Mouse (Mus musculus) granulocyte monocyte progenitor cell, adult 5-6 weeks (primary cell): ENCODE measurements around the gene Ccdc22. TPM values are rescaled to one million over a fixed set of nuclear protein-coding genes. Genes with fewer than 3 reads are reported as not detected.

Experiments used
- ATAC-seq: replicated peaks from 2 replicates; pipeline ENCODE4 v1.8.0; 2016; ENCODE audit warnings: mild to moderate bottlenecking, moderate TSS enrichment, inconsistent platforms; ENCODE audit not compliant: poor library complexity, severe bottlenecking
- total RNA-seq, 2 experiments: library from RNA; stranded (forward) in 1 of 2; stranded (reverse) in 1 of 2; fragments of 200-712, 200-1000 nt in 1 of 2; fragments of >200 nt in 1 of 2; fragmentation: Nextera tagmentation in 1 of 2; gene quantifications; 2 replicates each; pipeline ENCODE4 v1.2.3; 2014 to 2017

The Ccdc22 gene
- total RNA-seq (2014; fragmentation: Nextera tagmentation) (37.5 and 38.0 TPM in 2 replicates), total RNA-seq (2017) (41.4 and 45.7 TPM in 2 replicates)

DNA sequence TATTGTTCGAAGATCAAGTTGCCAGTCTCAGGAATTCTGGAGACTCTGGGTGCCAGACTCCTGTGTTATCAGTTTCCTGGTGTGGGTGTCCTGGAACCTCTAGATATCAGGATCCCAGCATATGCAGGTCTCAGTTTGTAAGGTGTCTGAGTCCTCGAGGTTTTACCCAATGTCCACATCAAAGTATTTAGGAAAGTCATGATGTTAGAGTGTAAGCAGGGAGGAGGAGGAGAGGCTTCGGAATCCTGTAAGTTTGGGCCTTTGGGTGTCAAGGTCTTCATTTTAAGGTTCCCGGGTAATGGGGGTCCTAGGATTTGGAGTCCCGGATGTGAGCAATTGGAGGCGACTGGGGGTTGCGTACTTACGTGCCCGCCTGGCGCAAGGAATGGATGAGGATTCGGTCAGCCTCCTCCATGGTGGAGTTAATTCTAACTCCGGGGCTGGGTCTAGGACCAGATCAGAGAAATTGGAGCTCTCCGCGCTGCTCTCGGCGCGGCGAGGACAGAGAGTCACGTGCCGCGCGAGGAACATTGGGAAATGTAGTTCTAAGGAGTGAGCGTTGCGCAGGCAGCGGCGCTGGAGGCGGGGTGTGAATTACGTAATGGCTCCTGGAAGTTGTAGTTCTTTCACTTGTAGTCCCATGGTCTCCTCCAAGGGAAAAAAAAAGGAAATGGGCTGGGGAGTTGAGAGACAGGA is at the start of gene Ccdc22:
Gene Ccdc22, minus strand, starts transcription at position 639 of the 696 bp plus-strand sequence.
- peak; percentile 96 for ATAC-seq

DNA sequence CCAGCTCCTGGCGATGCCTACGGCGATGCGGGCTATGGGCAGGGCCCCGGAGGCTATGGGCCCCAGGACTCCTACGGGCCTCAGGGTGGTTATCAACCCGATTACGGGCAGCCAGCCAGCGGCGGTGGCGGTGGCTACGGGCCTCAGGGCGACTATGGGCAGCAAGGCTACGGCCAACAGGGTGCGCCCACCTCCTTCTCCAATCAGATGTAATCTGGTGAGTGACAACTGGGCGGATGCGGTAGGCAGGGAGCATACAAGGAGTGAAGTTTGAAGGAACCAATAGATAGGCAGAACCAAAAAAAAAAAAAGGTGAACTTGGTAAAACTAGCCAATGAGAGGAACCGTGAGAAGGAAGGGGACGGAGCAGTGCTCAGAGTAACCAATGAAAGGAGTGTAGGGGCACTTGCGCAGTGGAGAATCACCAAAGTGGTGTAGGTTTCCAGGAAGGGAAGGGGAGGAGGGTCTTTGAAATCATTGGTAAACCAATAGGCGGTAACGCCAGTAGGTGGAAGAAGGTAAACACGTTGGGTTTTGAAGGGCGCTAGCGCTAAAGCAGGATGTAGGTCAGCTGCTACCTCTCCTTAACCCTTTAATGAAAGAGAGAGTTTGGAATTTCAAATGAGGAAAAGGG is 43.5 kb upstream of the Ccdc22 start:
- ATAC-seq: peak; percentile 94

DNA sequence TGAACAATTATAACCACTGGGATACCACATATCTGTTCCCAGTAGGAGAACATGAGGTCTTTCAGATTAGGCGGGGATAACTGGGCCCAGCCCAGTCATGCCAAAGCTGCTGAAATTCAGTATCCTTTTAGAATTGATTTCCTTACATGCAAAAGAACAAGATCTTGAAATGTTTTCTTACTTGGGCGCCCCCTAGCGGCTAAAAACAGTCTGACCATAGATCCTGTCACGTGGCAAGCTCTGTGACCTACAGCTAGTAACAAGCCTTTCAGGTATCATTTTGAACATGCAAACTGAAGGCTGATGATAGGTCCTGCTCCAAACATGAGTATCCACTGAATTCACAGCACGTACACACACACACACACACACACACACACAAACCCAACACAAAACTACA is 40.0 kb upstream of the Ccdc22 start:
- no peak for ATAC-seq

DNA sequence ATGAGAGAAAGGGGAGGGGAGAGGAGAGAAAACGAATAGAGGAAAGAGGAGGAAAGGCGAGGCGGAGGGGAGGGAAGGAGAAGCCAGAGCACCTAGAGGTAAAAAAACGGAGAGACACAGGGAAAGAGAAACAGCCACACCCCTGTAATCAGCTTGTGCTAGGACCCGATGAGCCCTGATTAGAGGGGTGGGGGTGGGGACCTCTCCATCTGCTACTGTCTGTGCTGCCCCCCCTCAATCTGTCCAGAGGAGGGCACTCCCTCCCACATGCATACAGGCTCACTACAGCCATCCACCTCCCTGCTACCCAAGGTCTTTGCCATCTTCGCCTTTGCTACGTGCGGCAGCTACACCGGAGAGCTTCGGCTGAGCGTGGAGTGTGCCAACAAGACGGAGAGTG is 35.5 kb upstream of the Ccdc22 start:
- no peak for ATAC-seq

DNA sequence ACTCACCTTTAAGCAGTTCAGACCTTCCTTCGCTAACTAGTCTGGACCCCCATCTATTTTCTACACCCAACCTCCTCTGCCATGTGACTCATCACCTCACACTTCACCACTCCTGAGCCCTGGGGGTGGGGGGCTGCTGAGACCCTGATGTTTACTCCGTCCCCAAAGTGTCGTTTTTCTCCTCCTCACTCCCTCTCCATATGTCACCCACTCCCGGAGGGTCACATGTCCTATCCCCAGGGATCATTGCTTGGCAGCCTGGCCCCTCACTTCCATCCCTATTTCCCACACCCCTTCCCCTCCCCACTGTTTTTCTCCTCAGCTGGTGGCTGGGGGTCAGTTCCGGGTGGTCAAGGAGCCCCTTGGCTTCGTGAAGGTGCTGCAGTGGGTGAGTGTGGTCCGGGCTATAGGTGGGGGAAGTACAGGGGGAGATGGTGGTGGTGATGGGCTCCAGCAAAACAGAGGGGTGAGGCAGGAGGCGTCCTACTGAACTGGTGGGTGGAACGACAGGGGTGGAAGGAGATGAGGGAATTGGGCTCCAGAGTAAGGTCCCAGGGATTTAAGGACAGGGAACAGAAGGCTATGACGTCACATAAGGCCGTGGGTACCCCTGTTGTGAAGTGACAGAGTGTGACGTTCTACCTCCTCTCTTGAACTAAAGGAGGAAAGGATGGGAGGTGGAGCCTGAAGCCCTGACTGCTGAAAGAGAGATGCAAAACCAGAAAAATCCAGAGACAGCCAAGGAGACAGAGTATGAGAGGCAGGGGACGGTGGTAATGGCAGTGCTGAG is 34.4 kb upstream of the Ccdc22 start:
- ATAC-seq: no peak

DNA sequence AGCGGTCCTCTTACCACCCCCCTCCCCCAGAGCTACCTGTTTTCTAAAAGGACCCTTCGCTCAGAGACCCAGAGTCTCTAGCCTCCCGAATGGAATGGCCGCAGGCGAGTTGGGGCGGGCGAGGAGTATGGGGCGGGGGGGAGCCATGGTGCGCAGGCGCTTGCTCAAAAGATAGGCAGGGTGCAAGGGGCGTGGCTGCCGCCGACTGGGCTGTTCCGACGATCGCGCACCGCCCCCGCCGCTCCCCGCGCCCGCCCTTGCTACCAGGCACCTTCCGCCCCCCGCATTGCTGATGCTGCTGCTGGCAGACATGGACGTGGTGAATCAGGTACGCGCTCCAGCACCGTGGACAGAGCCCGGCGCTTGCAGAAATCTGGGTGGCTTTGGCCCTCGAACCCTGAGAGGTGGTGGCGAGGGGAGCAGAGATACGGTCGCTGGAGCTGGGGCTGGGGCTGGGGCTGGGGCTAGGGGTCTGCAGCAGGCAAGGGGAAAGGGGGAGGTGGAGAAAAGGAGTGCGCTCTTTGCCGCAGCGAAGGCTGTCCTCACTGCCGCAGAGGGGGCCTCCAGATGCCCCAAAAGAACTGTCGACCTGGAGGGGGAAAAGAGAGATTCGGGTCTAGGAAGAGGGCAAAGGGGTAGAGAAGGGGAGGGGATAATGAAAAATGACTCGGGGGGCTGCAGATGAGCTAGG is 33.2 kb upstream of the Ccdc22 start, which contains the start of gene Syp:
Gene Syp, plus strand, starts transcription at position 71 of the 691 bp plus-strand sequence.
- peak; percentile 100 for ATAC-seq

DNA sequence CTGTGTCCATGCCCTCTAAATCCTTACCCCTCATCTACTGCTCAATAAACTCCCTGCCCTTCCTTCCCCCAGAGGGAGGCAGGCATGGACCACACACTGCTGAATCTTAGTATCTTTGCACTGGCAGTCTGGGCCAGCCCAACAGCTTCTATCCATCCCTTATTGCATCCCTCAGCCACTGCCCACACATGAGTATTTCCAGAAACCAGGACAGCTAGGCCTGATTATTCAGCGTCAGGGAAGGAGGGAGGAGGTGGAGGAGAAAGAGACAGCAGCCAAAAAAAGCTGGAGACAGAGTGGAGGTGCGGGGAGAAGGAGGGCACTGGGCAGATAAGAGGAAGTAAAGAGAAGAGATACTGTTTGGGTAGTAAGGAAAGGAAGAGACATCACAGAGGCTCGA is 29.8 kb upstream of the Ccdc22 start:
- no peak for ATAC-seq

DNA sequence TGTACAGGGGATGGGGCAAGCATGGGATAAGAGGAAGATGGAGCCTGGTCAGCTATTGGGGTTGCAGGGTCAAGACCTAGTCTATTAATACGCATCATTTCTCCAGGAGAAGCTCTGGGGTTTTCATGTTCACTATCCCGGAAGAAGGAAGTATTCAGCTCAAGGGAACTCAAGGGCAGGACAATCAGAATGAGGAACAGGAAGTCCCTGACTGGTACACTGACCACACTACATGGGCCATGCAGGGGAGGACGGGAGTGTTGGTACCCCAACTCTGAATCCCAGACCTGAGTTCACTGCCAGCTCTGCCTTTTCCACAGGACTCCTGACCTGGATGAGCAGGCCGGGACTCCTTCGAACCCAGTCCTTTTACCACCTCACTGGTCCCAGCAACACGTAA is 27.2 kb upstream of the Ccdc22 start:
- peak; percentile 84 for ATAC-seq

DNA sequence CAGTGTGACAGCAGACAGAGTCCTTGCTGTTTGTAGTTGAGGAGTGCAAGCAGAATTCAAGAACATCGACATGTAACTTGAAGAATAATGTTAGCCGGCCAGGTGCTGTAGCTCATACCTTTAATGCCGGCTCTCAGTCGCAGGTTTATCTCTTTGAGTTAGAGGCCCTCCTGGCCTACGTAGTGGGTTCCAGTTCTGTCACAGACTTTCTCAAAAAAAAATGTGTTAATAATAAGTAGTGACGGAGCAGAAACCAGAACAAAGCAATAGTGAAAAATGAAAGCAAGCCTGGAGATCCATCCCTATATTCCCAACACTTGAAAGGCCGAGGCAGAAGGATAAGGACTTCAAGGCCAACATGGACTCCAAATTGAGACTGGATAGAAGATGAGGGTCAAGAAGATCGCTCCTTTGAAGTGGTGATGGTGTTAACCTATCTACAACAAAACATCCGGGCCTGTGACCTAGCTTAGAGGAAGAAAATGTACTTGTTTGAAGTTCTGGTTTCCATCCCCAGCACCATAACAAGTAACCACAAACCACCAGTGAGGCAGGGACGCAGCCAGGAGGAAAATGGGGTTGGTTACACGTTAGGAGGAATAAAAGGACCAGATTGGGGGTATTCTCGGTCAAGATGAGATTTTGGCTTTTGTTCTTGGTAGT is 12.7 kb upstream of the Ccdc22 start:
- no peak for ATAC-seq

DNA sequence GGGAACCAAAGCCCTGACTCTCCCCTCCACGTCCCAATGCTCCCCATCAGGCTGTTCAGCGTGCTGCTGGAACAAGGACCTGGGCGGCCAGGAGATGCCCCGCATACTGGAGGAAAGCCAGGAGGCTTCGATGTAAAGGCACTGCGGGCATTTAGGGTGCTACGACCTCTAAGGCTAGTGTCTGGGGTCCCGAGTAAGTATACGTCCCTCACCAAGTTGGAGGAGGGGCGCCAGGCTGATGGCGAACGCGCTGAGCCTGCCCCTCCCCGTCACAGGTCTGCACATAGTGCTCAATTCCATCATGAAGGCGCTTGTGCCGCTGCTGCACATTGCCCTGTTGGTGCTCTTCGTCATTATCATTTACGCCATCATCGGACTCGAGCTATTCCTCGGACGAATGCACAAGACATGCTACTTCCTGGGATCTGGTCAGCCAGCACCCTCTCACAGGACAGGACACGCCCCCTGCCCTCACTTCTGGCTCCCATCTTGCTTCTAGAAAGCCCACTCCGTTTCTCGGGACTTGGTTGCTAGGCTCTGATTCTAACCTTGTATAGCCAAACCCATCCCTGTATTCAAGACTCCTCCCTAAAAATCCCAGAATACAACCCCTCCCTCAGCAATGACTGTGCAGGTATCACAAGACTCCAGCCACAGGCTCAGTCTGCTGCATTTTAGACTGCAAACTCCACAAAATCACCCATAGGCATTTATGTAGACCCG is 5.4 kb upstream of the Ccdc22 start:
- ATAC-seq: peak; percentile 33

DNA sequence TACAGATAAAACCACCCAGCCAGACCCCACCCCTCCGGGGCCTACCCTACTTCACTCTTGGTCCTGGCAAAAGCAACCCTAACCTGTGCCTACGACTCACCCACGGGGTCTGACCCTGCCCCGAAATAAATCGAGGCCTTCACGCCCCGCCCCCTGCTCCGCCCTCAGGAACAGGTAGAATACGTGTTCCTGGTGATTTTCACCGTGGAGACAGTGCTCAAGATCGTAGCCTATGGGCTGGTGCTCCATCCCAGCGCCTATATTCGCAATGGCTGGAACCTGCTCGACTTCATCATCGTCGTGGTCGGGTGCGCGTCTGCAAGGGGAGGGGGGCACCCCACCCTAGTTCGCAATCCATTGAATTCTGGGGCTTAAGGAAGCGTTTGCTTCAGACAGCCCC is 4.7 kb upstream of the Ccdc22 start:
- ATAC-seq: no peak

DNA sequence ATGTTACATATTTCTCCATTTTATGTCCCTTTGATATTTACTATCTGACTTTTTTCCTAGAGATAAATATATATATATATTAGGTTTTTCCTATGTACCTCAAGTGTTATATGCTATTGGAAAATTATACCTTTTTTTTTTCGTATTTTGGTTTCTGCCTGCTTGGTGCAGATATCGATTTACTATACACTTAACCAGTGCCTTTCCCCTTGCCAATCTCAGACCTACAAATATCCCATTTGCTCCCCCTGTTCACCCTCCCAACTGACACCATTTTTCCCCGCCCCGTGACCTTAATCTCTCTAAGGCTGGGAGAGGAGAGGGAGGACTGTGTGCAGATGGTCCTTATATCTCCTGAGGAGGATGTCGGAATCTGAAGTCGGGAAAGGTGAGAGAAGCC is 1.5 kb upstream of the Ccdc22 start, which contains the start of gene Cacna1f:
Gene Cacna1f, plus strand, starts transcription at position 301 of the 400 bp plus-strand sequence.
- no peak for ATAC-seq

DNA sequence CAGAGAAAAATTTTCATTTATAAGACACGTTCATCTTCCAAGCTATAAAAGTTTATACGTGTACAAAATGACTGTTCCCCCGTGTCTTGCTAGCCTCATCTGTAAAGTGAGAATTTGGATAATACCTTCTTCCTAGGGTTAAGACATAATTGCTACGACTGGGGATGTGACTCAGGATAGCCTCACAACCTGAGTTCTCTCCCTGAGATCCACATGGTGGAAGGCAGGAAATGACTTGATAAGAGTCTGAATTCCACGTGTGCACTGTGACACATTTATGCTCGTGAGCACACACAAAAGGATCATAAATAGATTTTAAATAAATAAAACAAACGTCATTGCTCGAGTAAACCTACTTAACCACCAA is 241 bp upstream of the Ccdc22 start:
- ATAC-seq: peak; percentile 23; the same call in 1 of the 2 replicates

DNA sequence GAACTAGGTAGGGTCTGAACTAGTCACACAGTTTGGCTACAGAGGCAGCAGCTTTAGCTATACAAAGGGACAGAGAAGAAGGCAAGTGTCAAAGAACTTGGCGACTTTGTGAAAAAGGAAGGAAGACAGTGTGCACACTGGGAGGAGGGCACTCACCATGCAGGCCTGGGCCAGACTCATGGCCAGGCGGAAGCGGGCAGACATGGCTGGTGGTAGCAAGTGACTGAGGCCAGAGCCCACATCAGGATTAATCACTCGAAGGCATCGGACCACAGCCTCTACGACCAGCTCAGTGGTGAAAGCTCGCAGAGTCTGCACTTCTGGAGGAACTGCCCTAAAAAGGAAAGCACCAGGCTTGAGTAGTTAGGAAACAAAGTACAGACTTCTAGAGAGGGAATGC is 1.3 kb downstream of the Ccdc22 start:
- ATAC-seq: peak; percentile 74

DNA sequence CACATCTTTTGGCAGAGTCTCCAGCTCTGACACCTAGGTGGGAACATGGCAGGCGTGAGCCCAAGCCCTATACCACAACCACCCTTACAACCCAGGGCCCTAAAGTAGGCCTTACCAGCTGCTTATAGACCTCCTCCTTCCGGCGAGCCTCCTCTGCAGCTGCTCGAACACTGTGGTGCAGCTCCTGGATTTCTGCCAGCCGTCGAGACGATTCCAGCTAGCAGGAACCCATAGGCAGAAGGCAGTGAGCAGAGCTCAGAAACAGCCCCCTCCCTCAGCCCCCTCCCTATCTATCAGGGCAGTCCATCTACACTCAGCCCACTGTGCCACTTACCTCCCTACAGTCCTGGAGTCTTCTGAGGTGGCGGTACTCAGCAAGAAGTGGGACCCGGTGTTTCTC is 9.9 kb downstream of the Ccdc22 start:
- no peak for ATAC-seq

DNA sequence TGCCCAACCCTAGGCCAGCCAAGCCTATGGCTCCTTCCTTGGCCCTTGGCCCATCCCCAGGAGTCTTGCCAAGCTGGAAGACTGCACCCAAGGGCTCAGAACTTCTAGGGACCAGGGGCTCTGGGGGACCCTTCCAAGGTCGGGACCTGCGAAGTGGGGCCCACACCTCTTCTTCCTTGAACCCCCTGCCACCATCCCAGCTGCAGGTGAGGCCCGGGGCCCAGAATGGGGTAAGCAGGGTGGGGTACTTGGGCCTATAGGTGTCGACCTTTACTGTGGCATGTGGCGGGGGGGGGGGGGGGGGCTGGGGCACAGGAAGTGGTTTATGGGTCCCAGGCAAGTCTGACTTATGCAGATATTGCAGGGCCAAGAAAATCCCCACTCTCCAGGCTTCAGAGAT is 19.0 kb downstream of the Ccdc22 start:
- ATAC-seq: no peak

DNA sequence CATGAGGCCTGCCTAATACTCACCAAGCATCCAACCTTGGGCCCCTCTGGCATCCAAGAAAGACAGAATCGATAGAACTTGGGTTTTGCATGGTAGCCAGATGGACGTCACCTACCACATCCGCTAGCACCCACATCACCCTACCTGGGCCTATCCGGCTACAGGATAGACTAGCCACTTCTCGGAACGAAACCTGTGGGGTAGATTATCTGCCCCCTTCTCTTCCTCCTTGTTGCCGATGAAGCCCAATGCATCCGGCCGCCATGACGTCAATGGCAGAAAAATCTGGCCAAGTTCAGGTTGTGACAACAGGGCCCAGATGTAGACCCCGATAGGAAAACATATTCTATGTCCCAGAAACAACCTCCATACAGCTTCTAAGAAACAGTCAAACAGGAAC is 21.4 kb downstream of the Ccdc22 start:
- ATAC-seq: no peak

DNA sequence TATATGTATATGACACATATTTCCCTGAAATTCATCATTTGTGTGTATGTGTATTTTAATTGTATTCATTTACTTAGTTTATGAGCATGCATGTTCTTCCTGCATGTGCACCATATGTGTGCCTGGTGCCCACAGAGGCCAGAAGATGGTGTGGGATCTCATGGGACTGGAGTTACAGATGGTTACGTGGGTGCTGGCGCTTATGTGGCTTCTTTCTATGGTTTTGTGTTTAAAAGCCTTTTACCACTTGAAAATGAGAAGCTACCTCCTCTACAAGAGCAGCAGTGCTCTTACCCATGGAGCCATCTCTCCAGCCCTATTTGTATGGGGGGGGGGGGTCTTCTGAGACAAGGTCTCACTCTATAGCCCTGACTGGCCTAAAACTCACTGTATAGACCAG is 24.2 kb downstream of the Ccdc22 start:
- ATAC-seq: no peak

DNA sequence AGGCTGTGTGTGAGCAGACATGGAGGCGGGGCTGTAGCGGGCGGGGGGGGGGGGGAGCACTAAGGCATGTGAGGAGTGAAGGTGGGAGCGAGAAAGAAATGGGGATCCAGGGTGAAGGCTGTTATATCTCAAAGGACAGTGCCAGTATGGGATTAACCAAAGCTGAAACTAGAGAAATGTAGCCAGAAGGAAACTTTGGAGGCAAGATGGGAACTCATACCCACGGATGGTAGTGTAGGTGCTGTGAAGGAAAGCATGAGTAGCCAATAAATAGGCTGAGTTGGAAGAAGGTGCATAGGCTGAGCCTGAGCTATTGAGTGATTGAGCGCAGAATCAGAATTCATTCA is 30.5 kb downstream of the Ccdc22 start:
- ATAC-seq: no peak
